Mouse (Mus musculus): ENCODE measurements at regions not wholly inside any gene's neighbourhood (a gene's known extent, or its start where the extent isn't known, plus 50 kb on each side); places are given as distances from the start of the nearest gene placed in this dataset.

DNA sequence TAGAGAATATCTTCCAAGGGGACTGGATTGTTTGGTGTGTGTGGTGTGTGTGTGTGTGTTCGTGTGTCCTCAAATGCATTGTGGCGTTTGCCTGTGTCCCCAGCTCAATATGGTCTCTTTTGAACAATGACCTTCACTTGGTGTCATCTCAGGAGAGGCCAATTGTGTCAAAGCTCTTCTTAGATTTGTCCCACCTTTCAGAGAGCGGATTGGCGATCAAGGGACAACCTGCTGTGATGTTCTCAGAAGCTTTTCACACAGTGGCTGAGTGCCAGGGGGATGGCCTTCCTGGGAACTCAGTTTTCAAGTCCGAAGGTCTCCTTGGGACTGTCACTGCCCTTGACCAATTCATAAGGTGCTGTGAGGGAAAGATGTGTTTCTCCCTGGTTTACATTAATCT, 433.0 kb upstream of the Pou3f3 start:
- H3K27ac ChIP-seq (ENCODE audit: low read depth, low read length): no peak overlapping the region
- H3K4me1 ChIP-seq (replicated peaks; ENCODE audit: control insufficient read depth, insufficient read depth, low read length): no peaks in the 10 kb centered on the region
- H3K27me3 ChIP-seq (replicated peaks; ENCODE audit: control insufficient read depth, insufficient read depth, low read length): no peaks in the 10 kb centered on the region
- no peak overlapping the region for H3K9ac ChIP-seq (ENCODE audit: low read depth, low read length)
- no peak overlapping the region for H3K4me2 ChIP-seq (replicated peaks; ENCODE audit: low read depth)
- no peak for TF ChIP-seq CTCF (IDR thresholded peaks at IDR 0.05; ENCODE audit: low read depth)
- no peaks in the 10 kb centered on the region for H3K36me3 ChIP-seq (ENCODE audit: control insufficient read depth, insufficient read depth)
- no peak overlapping the region for H3K4me3 ChIP-seq (ENCODE audit: low read depth, low read length)
- H3K9me3 ChIP-seq (ENCODE audit: control insufficient read depth): no peaks in the 10 kb centered on the region
- 86% methylated on average over 5 of the region's 5 CpGs for WGBS
- ATAC-seq: no peak

DNA sequence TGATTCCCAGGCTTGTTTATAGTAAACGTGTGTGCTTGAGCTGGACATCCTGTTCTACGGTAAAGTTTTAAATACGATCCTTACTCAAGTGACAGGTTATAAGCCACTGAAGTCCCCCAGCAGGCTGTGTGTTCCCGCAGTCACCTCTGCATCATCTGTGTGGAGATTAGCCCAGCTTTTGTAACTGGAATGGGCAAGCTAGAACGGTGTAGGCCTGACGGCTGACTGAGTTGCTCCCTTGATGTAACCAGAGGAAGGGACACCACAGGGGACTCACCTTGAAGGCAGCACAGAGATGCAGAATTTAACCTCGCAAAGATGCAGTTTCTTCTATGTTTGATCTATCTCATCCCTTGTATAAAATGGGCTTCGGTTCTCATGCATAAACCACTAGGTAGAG, 418.4 kb upstream of the Pou3f3 start:
- no peak for ATAC-seq
- Histone ChIP-seq H3K4me1 (replicated peaks; ENCODE audit: control insufficient read depth, insufficient read depth, low read length) (no peaks in the 10 kb centered on the region), H3K27ac (ENCODE audit: low read depth, low read length) (no peak overlapping the region), H3K4me2 (replicated peaks; ENCODE audit: low read depth) (no peak overlapping the region), H3K27me3 (replicated peaks; ENCODE audit: control insufficient read depth, insufficient read depth, low read length) (no peaks in the 10 kb centered on the region), H3K9me3 (ENCODE audit: control insufficient read depth) (no peaks in the 10 kb centered on the region), H3K36me3 (ENCODE audit: control insufficient read depth, insufficient read depth) (no peaks in the 10 kb centered on the region), H3K4me3 (ENCODE audit: low read depth, low read length) (no peak overlapping the region), H3K9ac (ENCODE audit: low read depth, low read length) (no peak overlapping the region)
- 65% methylated on average over 8 of the region's 8 CpGs for WGBS
- no peak for TF ChIP-seq CTCF (IDR thresholded peaks at IDR 0.05; ENCODE audit: low read depth)

DNA sequence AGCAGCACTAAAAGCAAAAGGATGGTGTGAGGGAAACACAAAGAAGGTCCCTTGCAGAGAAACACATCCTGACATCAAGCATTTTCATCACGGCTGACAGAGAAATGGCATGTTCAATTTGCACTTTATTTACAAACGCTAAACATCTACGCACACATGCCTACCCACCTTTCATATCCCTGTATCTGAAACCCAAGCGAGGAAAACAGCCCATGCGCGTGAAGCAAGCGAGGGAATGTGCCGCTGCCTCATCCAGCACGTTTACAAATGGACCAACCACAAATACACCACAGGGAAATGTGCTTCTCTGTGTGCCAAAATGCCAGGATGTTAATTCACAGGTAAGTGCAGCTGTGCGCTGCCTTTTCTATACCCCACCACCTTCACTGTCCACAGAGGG, 399.7 kb upstream of the Pou3f3 start:
- Histone ChIP-seq H3K4me2 (replicated peaks; ENCODE audit: low read depth) (no peak overlapping the region), H3K9ac (ENCODE audit: low read depth, low read length) (no peak overlapping the region)
- no peak for TF ChIP-seq CTCF (IDR thresholded peaks at IDR 0.05; ENCODE audit: low read depth)

DNA sequence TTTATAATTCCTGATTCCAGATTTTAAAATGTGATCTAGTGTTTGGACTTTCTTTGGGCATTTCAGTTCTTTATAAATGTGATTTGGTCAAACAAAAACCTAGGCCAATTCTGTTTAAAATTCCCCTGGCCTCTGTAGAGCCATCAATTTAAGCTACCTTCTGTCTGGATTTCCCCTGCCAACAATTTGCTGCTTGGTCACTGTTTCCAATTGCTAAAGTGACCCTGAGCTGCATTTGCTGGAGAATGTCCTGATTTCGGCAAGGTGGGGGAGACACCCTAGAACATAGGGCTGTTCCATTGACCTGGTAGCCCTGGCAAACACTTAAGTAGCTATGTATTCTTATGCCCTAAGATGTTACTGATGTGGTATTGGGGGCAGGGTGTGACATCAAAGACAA, 386.3 kb upstream of the Pou3f3 start:
- Histone ChIP-seq H3K36me3 (ENCODE audit: control insufficient read depth, insufficient read depth) (no peaks in the 10 kb centered on the region), H3K9ac (ENCODE audit: low read depth, low read length) (no peak overlapping the region), H3K27ac (ENCODE audit: low read depth, low read length) (no peak overlapping the region), H3K4me1 (replicated peaks; ENCODE audit: control insufficient read depth, insufficient read depth, low read length) (no peaks in the 10 kb centered on the region), H3K4me2 (replicated peaks; ENCODE audit: low read depth) (no peak overlapping the region), H3K9me3 (ENCODE audit: control insufficient read depth) (no peaks in the 10 kb centered on the region), H3K27me3 (replicated peaks; ENCODE audit: control insufficient read depth, insufficient read depth, low read length) (no peaks in the 10 kb centered on the region), H3K4me3 (ENCODE audit: low read depth, low read length) (no peak overlapping the region)
- ATAC-seq: no peak
- 91% methylated on average over 1 of the region's 1 CpGs for WGBS
- TF ChIP-seq CTCF (IDR thresholded peaks at IDR 0.05; ENCODE audit: low read depth): no peak

More for the DNA sequence above, 399.7 kb upstream of the Pou3f3 start:
- H3K9me3 ChIP-seq (ENCODE audit: control insufficient read depth): no peaks in the 10 kb centered on the region
- no peak overlapping the region for H3K27ac ChIP-seq (ENCODE audit: low read depth, low read length)
- H3K36me3 ChIP-seq (ENCODE audit: control insufficient read depth, insufficient read depth): no peaks in the 10 kb centered on the region
- H3K4me1 ChIP-seq (replicated peaks; ENCODE audit: control insufficient read depth, insufficient read depth, low read length): no peaks in the 10 kb centered on the region
- 69% methylated on average over 10 of the region's 10 CpGs for WGBS
- ATAC-seq: no peak
- no peak overlapping the region for H3K4me3 ChIP-seq (ENCODE audit: low read depth, low read length)
- H3K27me3 ChIP-seq (replicated peaks; ENCODE audit: control insufficient read depth, insufficient read depth, low read length): no peaks in the 10 kb centered on the region

DNA sequence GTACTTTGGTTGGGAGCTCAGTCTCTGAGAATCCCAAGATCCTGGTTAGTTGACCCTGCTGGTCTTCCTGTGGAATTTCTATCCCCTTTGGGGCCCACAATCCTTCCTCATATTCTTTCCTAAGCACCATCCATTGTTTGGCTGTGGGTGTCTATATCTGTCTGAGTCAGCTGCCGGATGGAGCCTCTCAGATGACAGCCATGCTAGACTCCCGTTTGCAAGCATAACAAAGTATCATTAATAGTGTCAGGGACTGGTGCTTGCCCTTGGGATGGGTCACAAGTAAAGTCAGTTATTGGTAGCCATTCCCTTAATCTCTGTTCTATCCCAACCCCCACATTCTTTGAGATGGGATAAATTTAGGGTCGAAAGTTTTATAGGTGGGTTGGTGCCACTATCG, 382.1 kb upstream of the Pou3f3 start:
- ATAC-seq: no peak
- no peak for TF ChIP-seq CTCF (IDR thresholded peaks at IDR 0.05; ENCODE audit: low read depth)
- Histone ChIP-seq H3K9me3 (ENCODE audit: control insufficient read depth) (no peaks in the 10 kb centered on the region), H3K9ac (ENCODE audit: low read depth, low read length) (no peak overlapping the region), H3K27ac (ENCODE audit: low read depth, low read length) (no peak overlapping the region), H3K27me3 (replicated peaks; ENCODE audit: control insufficient read depth, insufficient read depth, low read length) (no peaks in the 10 kb centered on the region), H3K36me3 (ENCODE audit: control insufficient read depth, insufficient read depth) (no peaks in the 10 kb centered on the region), H3K4me2 (replicated peaks; ENCODE audit: low read depth) (no peak overlapping the region), H3K4me3 (ENCODE audit: low read depth, low read length) (no peak overlapping the region), H3K4me1 (replicated peaks; ENCODE audit: control insufficient read depth, insufficient read depth, low read length) (no peaks in the 10 kb centered on the region)
- WGBS: 82% methylated on average over 4 of the region's 4 CpGs

DNA sequence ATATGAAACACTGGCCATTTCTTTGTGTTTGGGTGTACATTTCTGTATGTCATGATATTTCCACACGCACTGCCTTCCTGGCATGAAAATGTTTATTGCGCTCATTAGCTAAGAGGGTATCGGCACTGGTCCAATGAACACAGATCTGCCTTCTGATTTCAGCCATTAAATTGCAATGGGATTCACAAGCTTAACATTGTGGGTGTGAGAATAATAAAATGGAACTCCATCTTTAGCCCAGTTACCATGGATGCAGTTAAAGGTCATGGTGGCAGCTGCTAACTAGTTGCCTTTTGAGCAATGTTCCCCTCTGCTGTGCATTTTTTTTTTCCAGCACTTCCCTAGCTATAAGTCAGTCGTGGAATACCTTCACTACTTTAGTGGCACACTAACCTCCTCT, 343.7 kb upstream of the Pou3f3 start:
- no peak for ATAC-seq
- Histone ChIP-seq H3K4me2 (replicated peaks; ENCODE audit: low read depth) (no peak overlapping the region), H3K9me3 (ENCODE audit: control insufficient read depth) (no peaks in the 10 kb centered on the region), H3K4me1 (replicated peaks; ENCODE audit: control insufficient read depth, insufficient read depth, low read length) (no peaks in the 10 kb centered on the region), H3K36me3 (ENCODE audit: control insufficient read depth, insufficient read depth) (no peaks in the 10 kb centered on the region), H3K9ac (ENCODE audit: low read depth, low read length) (no peak overlapping the region), H3K4me3 (ENCODE audit: low read depth, low read length) (no peak overlapping the region), H3K27ac (ENCODE audit: low read depth, low read length) (no peak overlapping the region), H3K27me3 (replicated peaks; ENCODE audit: control insufficient read depth, insufficient read depth, low read length) (no peaks in the 10 kb centered on the region)
- TF ChIP-seq CTCF (IDR thresholded peaks at IDR 0.05; ENCODE audit: low read depth): no peak
- WGBS: 81% methylated on average over 4 of the region's 4 CpGs

DNA sequence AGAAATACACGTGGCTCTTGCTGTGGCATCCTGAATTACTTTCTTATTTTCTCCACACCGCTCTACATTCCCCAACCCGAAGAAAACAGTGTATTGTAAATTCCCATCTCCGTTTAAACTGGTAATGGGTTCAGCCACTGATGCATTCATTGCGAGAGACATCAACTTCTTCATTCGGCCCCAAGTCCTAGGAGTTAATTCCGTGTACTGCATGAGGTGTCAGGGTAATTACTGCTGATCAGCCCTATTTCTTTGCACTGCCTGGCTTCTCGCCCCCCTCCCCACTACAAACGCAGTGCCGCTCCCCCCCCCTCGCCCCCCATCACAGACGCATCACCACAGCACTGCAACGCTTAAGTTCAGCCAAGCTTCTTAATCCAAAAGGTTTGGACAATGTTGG, 343.2 kb upstream of the Pou3f3 start:
- ATAC-seq: no peak
- no peak overlapping the region for H3K4me2 ChIP-seq (replicated peaks; ENCODE audit: low read depth)
- no peaks in the 10 kb centered on the region for H3K9me3 ChIP-seq (ENCODE audit: control insufficient read depth)
- no peaks in the 10 kb centered on the region for H3K27me3 ChIP-seq (replicated peaks; ENCODE audit: control insufficient read depth, insufficient read depth, low read length)
- H3K4me1 ChIP-seq (replicated peaks; ENCODE audit: control insufficient read depth, insufficient read depth, low read length): no peaks in the 10 kb centered on the region
- TF ChIP-seq CTCF (IDR thresholded peaks at IDR 0.05; ENCODE audit: low read depth): no peak
- H3K27ac ChIP-seq (ENCODE audit: low read depth, low read length): no peak overlapping the region
- H3K9ac ChIP-seq (ENCODE audit: low read depth, low read length): no peak overlapping the region
- no peaks in the 10 kb centered on the region for H3K36me3 ChIP-seq (ENCODE audit: control insufficient read depth, insufficient read depth)
- 75% methylated on average over 13 of the region's 13 CpGs for WGBS
- no peak overlapping the region for H3K4me3 ChIP-seq (ENCODE audit: low read depth, low read length)

Measured in intestine, postnatal 0 days (tissue).